Mouse (Mus musculus) embryonic facial prominence, embryonic 12.5 days (tissue): ENCODE results near the gene Wnk2. TPM values are rescaled to one million over a fixed set of nuclear protein-coding genes. Genes with fewer than 3 reads are reported as not detected.
"Not testable (repeated sequence)": the region's sequence is repeated elsewhere in the genome, so short reads cannot be mapped to it uniquely, and the experiment has no call there.

Experiments
- ATAC-seq: fragments of 200-750 bp; cut with Nextera tagmentation; 2 replicates; pipeline ENCODE4 v1.8.0; 2017; ENCODE audit not compliant: insufficient number of reproducible peaks, insufficient read depth, low FRiP score, low TSS enrichment
- H3K27ac ChIP-seq: fragments of 300-500 bp; sonication (generic); 2 replicates; pipeline ENCODE4 v1.5.1; 2016; ENCODE audit warnings: mild to moderate bottlenecking
- H3K27me3 ChIP-seq: fragments of 300-500 bp; sonication (generic); 2 replicates; pipeline ENCODE4 v1.6.1; 2016; ENCODE audit warnings: mild to moderate bottlenecking, moderate library complexity
- H3K36me3 ChIP-seq: fragments of 300-500 bp; sonication (generic); 2 replicates; pipeline ENCODE4 v1.6.1; 2016; ENCODE audit warnings: mild to moderate bottlenecking
- H3K4me1 ChIP-seq: fragments of 300-500 bp; sonication (generic); 2 replicates; pipeline ENCODE4 v1.6.1; 2016
- H3K4me2 ChIP-seq: fragments of 300-500 bp; sonication (generic); replicated peaks from 2 replicates; pipeline ENCODE4 v1.6.1; 2016; ENCODE audit warnings: mild to moderate bottlenecking, moderate library complexity
- H3K4me3 ChIP-seq: fragments of 300-500 bp; sonication (generic); 2 replicates; pipeline ENCODE4 v1.5.1; 2016; ENCODE audit warnings: mild to moderate bottlenecking
- H3K9ac ChIP-seq: fragments of 300-500 bp; sonication (generic); 2 replicates; pipeline ENCODE4 v1.6.1; 2016; ENCODE audit warnings: mild to moderate bottlenecking, moderate library complexity
- H3K9me3 ChIP-seq: fragments of 300-500 bp; sonication (generic); 2 replicates; pipeline ENCODE4 v1.6.1; 2016; ENCODE audit warnings: mild to moderate bottlenecking, moderate library complexity
- WGBS: fragments of 180-500 bp; shearing (Covaris S2); methylation state at CpG from one replicate; pipeline ENCODE4 v1.1.7; 2016; 5-methylcytosine and 5-hydroxymethylcytosine counted together
- polyA plus RNA-seq: library from polyadenylated mRNA; unstranded; fragments of >200 nt; fragmentation: Nextera tagmentation; extraction: Ambion mirVana; gene quantifications from 2 replicates; pipeline ENCODE4 v1.2.1, GENCODE M21; 2016

The Wnk2 gene
- polyA plus RNA-seq, 1 experiment from 2014 or later: 3.0 TPM

DNA sequence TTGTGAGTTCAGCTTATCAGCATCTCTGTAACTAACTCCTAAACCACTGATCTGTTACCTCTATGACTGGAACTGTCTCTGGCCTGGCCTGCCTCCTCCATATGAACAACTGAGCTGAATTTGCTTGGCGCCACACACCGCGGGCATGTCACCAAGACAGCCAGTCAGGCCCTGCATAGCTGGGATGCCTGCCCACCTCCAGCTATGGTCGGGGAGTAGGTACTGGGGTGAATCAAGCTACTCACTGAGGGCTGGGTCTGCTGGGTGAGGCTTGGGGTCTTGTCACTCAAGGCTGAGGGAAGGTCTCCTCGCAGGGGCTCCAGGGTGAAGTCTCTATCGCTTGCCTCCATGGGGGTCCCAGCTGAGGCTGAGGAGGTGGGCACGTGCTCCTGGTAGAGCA is 87.4 kb downstream of the Wnk2 start:
- ATAC-seq: no peak

DNA sequence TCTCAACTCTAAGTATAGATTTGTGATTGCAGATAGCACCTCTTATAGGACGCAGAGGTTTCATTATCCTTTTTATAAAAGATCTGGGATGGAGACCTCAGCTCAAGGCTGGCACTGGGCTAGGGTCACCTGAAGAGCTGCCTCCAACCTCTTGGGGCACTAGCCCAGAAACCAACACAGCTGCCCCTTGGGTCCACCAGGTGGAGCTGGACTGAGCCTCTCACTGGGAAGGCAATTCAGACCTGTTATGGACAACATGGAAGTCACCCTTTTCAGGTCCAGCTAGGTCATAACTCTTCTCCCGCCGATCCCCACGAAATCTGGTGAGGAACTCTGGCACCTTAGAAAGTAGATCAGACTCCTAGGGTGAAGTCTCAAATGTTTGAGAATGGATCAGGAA is 89.3 kb downstream of the Wnk2 start:
- Histone ChIP-seq H3K9ac (no peak overlapping the region), H3K4me2 (no peak overlapping the region), H3K27me3 (no peaks in the 10 kb centered on the region), H3K4me3 (no peak overlapping the region), H3K9me3 (no peaks in the 10 kb centered on the region), H3K4me1 (no peaks in the 10 kb centered on the region), H3K27ac (no peak overlapping the region), H3K36me3 (no peaks in the 10 kb centered on the region)
- 92% methylated on average over 4 of the region's 4 CpGs for WGBS
- no peak for ATAC-seq

More for the DNA sequence above, 87.4 kb downstream of the Wnk2 start:
- H3K4me1 ChIP-seq: no peaks in the 10 kb centered on the region
- no peaks in the 10 kb centered on the region for H3K36me3 ChIP-seq
- 84% methylated on average over 7 of the region's 7 CpGs for WGBS
- no peaks in the 10 kb centered on the region for H3K27me3 ChIP-seq
- H3K9ac ChIP-seq: no peak overlapping the region
- H3K4me2 ChIP-seq: no peak overlapping the region
- no peak overlapping the region for H3K4me3 ChIP-seq
- H3K27ac ChIP-seq: no peak overlapping the region
- H3K9me3 ChIP-seq: no peaks in the 10 kb centered on the region

DNA sequence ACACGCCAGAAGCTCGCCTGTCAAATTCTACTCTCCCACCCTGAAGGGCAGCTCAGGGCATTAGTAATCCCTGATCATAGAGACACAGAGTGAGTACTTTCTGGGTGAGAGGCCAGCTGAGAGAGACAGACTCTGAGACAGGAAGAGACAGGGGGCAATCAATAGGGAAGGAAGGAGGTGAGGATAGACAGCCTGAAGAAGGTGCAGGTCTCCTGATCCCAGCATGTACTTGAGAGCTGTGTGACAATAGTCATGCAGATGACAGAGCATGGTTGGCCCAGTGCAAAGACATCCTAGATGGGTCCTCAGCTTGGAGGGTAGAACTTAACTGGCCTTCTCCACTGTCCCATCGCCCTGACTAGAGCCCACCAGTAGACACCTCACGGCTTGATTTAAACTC is 91.5 kb downstream of the Wnk2 start:
- H3K27ac ChIP-seq: no peak overlapping the region
- no peaks in the 10 kb centered on the region for H3K27me3 ChIP-seq
- no peak overlapping the region for H3K9ac ChIP-seq
- H3K4me1 ChIP-seq: no peaks in the 10 kb centered on the region
- peaks cover under 1% of the 10 kb centered on the region; the same call in 1 of the 2 replicates for H3K36me3 ChIP-seq
- ATAC-seq: no peak
- H3K4me2 ChIP-seq: no peak overlapping the region
- no peak overlapping the region for H3K4me3 ChIP-seq
- no peaks in the 10 kb centered on the region for H3K9me3 ChIP-seq
- WGBS: 89% methylated on average over 4 of the region's 4 CpGs

DNA sequence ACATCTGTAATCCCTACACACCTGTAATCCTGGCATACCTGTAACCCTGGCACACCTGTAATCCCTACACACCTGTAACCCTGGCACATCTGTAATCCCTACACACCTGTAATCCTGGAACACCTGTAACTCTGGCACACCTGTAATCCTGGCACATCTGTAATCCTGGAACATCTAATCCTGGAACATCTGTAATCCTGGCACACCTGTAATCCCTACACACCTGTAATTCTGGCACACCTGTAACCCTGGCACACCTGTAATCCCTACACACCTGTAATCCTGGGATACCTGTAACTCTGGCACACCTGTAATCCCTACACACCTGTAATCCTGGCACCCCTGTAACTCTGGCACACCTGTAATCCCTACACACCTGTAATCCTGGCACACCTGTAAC is 93.1 kb downstream of the Wnk2 start:
- H3K4me3 ChIP-seq, H3K4me1 ChIP-seq, H3K27me3 ChIP-seq, H3K4me2 ChIP-seq, H3K27ac ChIP-seq, H3K9me3 ChIP-seq, ATAC-seq, H3K36me3 ChIP-seq, H3K9ac ChIP-seq: not testable (repeated sequence)

DNA sequence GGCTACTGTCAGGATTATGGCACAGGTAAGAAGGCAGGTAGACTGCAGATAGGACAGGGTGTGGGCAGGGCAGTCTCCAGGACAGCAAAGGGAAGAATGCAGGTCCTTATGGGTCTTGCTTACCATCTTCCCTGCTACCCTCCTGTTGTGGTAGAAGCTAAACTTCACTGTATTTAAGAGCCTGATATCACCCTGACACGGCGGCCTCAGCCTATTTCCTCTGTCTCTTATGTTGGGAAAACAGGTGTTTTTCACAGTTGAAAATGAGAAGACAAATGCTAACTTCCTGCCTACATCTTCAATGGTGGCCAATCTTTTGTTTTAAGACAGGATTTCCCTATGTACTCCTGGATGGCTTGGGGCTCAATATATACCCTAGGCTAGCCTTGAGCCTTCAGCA is 94.5 kb downstream of the Wnk2 start:
- ATAC-seq: no peak
- Histone ChIP-seq H3K4me3 (no peak overlapping the region), H3K9ac (no peak overlapping the region), H3K27me3 (no peaks in the 10 kb centered on the region), H3K4me2 (no peak overlapping the region), H3K9me3 (no peaks in the 10 kb centered on the region), H3K27ac (no peak overlapping the region), H3K36me3 (peaks cover 3% of the 10 kb centered on the region; the same call in 1 of the 2 replicates), H3K4me1 (no peaks in the 10 kb centered on the region)
- WGBS: 83% methylated on average over 2 of the region's 2 CpGs

- H3K4me2 ChIP-seq: no peak overlapping the region
- no peak for ATAC-seq
- no peaks in the 10 kb centered on the region for H3K27me3 ChIP-seq
- no peak overlapping the region for H3K27ac ChIP-seq
- WGBS: 47% methylated on average over 9 of the region's 9 CpGs
- H3K4me1 ChIP-seq: no peaks in the 10 kb centered on the region
- H3K9ac ChIP-seq: no peak overlapping the region
- peaks cover 3% of the 10 kb centered on the region; the same call in 1 of the 2 replicates for H3K36me3 ChIP-seq
- no peaks in the 10 kb centered on the region for H3K9me3 ChIP-seq
- no peak overlapping the region for H3K4me3 ChIP-seq
These were observed 95.3 kb downstream of the Wnk2 start for GRCm38 (mm10) chr13:49052512-49052911.

- 0 out of 2 replicates have a peak, but pooled peaks cover 4% of the 10 kb centered on the region for H3K4me1 ChIP-seq
- WGBS: 65% methylated on average over 1 of the region's 1 CpGs
- H3K27ac ChIP-seq: no peak overlapping the region
- peaks cover 6% of the 10 kb centered on the region; the same call in 1 of the 2 replicates for H3K36me3 ChIP-seq
- H3K9ac ChIP-seq: no peak overlapping the region
- H3K27me3 ChIP-seq: no peaks in the 10 kb centered on the region
- no peak for ATAC-seq
- no peaks in the 10 kb centered on the region for H3K9me3 ChIP-seq
- H3K4me3 ChIP-seq: no peak overlapping the region
- no peak overlapping the region for H3K4me2 ChIP-seq
These were observed 100.4 kb downstream of the Wnk2 start for GRCm38 (mm10) chr13:49047393-49047792.

GRCm38 (mm10) chr13:49044145-49044561 is 103.7 kb downstream of the Wnk2 start:
- 0 out of 2 replicates have a peak, but pooled peaks have one; percentile 43 for ATAC-seq
- Histone ChIP-seq H3K4me3 (no peak overlapping the region), H3K4me1 (0 out of 2 replicates have a peak, but pooled peaks cover 4% of the 10 kb centered on the region), H3K36me3 (0 out of 2 replicates have a peak, but pooled peaks cover 3% of the 10 kb centered on the region), H3K4me2 (no peak overlapping the region), H3K27ac (no peak overlapping the region), H3K9me3 (no peaks in the 10 kb centered on the region), H3K27me3 (no peaks in the 10 kb centered on the region), H3K9ac (no peak overlapping the region)
- WGBS: 41% methylated on average over 10 of the region's 10 CpGs

GRCm38 (mm10) chr13:49042371-49042770 is 105.4 kb downstream of the Wnk2 start:
- H3K27me3 ChIP-seq: no peaks in the 10 kb centered on the region
- no peak overlapping the region for H3K4me3 ChIP-seq
- peaks cover 17% of the 10 kb centered on the region for H3K4me1 ChIP-seq
- 95% methylated on average over 15 of the region's 15 CpGs for WGBS
- H3K36me3 ChIP-seq: 0 out of 2 replicates have a peak, but pooled peaks cover 3% of the 10 kb centered on the region
- no peaks in the 10 kb centered on the region for H3K9me3 ChIP-seq
- no peak overlapping the region for H3K9ac ChIP-seq
- H3K27ac ChIP-seq: no peak overlapping the region
- H3K4me2 ChIP-seq: no peak overlapping the region
- no peak for ATAC-seq

- H3K9ac ChIP-seq: no peak overlapping the region
- H3K9me3 ChIP-seq: no peaks in the 10 kb centered on the region
- H3K4me3 ChIP-seq: no peak overlapping the region
- WGBS: 73% methylated on average over 7 of the region's 7 CpGs
- H3K4me2 ChIP-seq: no peak overlapping the region
- no peak for ATAC-seq
- H3K4me1 ChIP-seq: peaks cover 22% of the 10 kb centered on the region
- H3K36me3 ChIP-seq: 0 out of 2 replicates have a peak, but pooled peaks cover 4% of the 10 kb centered on the region
- H3K27me3 ChIP-seq: no peaks in the 10 kb centered on the region
- H3K27ac ChIP-seq: peak overlapping the region; percentile 41; the same call in 1 of the 2 replicates
These were observed 110.8 kb downstream of the Wnk2 start for GRCm38 (mm10) chr13:49036928-49037574.

- Histone ChIP-seq H3K27ac (no peak overlapping the region), H3K4me1 (peaks cover 22% of the 10 kb centered on the region), H3K4me2 (no peak overlapping the region), H3K4me3 (no peak overlapping the region), H3K9ac (no peak overlapping the region), H3K9me3 (no peaks in the 10 kb centered on the region), H3K27me3 (no peaks in the 10 kb centered on the region), H3K36me3 (0 out of 2 replicates have a peak, but pooled peaks cover 4% of the 10 kb centered on the region)
- WGBS: 85% methylated on average over 4 of the region's 4 CpGs
- no peak for ATAC-seq
These were observed 111.4 kb downstream of the Wnk2 start for GRCm38 (mm10) chr13:49036436-49036835.

GRCm38 (mm10) chr13:49031029-49031428 is 116.8 kb downstream of the Wnk2 start:
- ATAC-seq: no peak

More at GRCm38 (mm10) chr13:49031029-49031428, 116.8 kb downstream of the Wnk2 start:
- H3K27ac ChIP-seq: no peak overlapping the region
- 0 out of 2 replicates have a peak, but pooled peaks cover 4% of the 10 kb centered on the region for H3K36me3 ChIP-seq
- no peak overlapping the region for H3K4me3 ChIP-seq
- WGBS: 85% methylated on average over 2 of the region's 2 CpGs
- H3K9ac ChIP-seq: no peak overlapping the region
- H3K9me3 ChIP-seq: no peaks in the 10 kb centered on the region
- H3K4me2 ChIP-seq: no peak overlapping the region
- H3K4me1 ChIP-seq: no peaks in the 10 kb centered on the region
- H3K27me3 ChIP-seq: no peaks in the 10 kb centered on the region
